Mouse (Mus musculus) liver, adult 2 months (tissue): ENCODE measurements around the gene Sh3bgrl2.

Source experiments
- CTCF ChIP-seq: fragments of 200-500 bp; IDR thresholded peaks from 2 replicates; pipeline ENCODE4 v1.5.1; 2011; ENCODE audit warnings: low read depth, low read length, control low read depth
- POLR2A ChIP-seq: fragments of 200-500 bp; IDR thresholded peaks from 2 replicates; pipeline ENCODE4 v1.6.1; 2011; ENCODE audit warnings: low read length, control low read depth; ENCODE audit not compliant: insufficient read depth; ENCODE audit errors: extremely low read depth

GRCm38 (mm10) chr9:83667031-83667430 is 118.9 kb downstream of the Sh3bgrl2 start:
- TF ChIP-seq POLR2A: no peak
- no peak for TF ChIP-seq CTCF
